Mouse (Mus musculus) neural tube, embryonic 12.5 days (tissue): ENCODE results near the gene Hoxc5. TPM values are rescaled to one million over a fixed set of nuclear protein-coding genes. Genes with fewer than 3 reads are reported as not detected.

Source experiments
- ATAC-seq: fragments of 200-750 bp; cut with Nextera tagmentation; 2 replicates; pipeline ENCODE4 v1.8.0; 2017; ENCODE audit warnings: low read depth, mild to moderate bottlenecking, moderate TSS enrichment, moderate library complexity; ENCODE audit not compliant: low FRiP score
- H3K27ac ChIP-seq: fragments of 300-500 bp; sonication (generic); 2 replicates; pipeline ENCODE4 v1.5.1; 2016
- H3K27me3 ChIP-seq: fragments of 300-500 bp; sonication (generic); replicated peaks from 2 replicates; pipeline ENCODE4 v1.6.1; 2016; ENCODE audit warnings: mild to moderate bottlenecking
- H3K36me3 ChIP-seq: fragments of 300-500 bp; sonication (generic); 2 replicates; pipeline ENCODE4 v1.6.1; 2016; ENCODE audit warnings: mild to moderate bottlenecking
- H3K4me1 ChIP-seq: fragments of 300-500 bp; sonication (generic); 2 replicates; pipeline ENCODE4 v1.6.1; 2016
- H3K4me2 ChIP-seq: fragments of 300-500 bp; sonication (generic); replicated peaks from 2 replicates; pipeline ENCODE4 v1.6.1; 2016; ENCODE audit warnings: mild to moderate bottlenecking
- H3K4me3 ChIP-seq: fragments of 300-500 bp; sonication (generic); 2 replicates; pipeline ENCODE4 v1.5.1; 2016
- H3K9ac ChIP-seq: fragments of 300-500 bp; sonication (generic); 2 replicates; pipeline ENCODE4 v1.6.1; 2016; ENCODE audit warnings: mild to moderate bottlenecking
- H3K9me3 ChIP-seq: fragments of 300-500 bp; sonication (generic); 2 replicates; pipeline ENCODE4 v1.6.1; 2016; ENCODE audit warnings: mild to moderate bottlenecking
- WGBS: fragments of 180-500 bp; shearing (Covaris S2); methylation state at CpG from one replicate; pipeline ENCODE4 v1.1.7; 2016; 5-methylcytosine and 5-hydroxymethylcytosine counted together
- polyA plus RNA-seq: library from polyadenylated mRNA; unstranded; fragments of >200 nt; fragmentation: Nextera tagmentation; extraction: Ambion mirVana; gene quantifications from 2 replicates; pipeline ENCODE4 v1.2.1, GENCODE M21; 2016

Hoxc5 gene
- polyA plus RNA-seq, 1 experiment from 2014 or later, result 32.1 TPM

- H3K4me2 ChIP-seq, result peak overlapping the region; percentile 16; the same call in 1 of the 2 replicates
- H3K36me3 ChIP-seq, result no peaks in the 10 kb centered on the region
- H3K27me3 ChIP-seq, result peaks cover 95% of the 10 kb centered on the region
- peak overlapping the region; percentile 36; the same call in 1 of the 2 replicates for H3K9ac ChIP-seq
- H3K4me3 ChIP-seq, result 0 out of 2 replicates have a peak overlapping the region, but pooled peaks have one; percentile 7
- WGBS, result 1% methylated on average over 12 of the region's 12 CpGs
- ATAC-seq, result no peak
- H3K4me1 ChIP-seq, result peaks cover 4% of the 10 kb centered on the region; the same call in 1 of the 2 replicates
- H3K27ac ChIP-seq, result no peak overlapping the region
- no peaks in the 10 kb centered on the region for H3K9me3 ChIP-seq
Measured at GRCm38 (mm10) chr15:102934438-102934837, 32.8 kb upstream of the Hoxc5 start.

- ATAC-seq, result no peak
- H3K9ac ChIP-seq, result 0 out of 2 replicates have a peak overlapping the region, but pooled peaks have one; percentile 29
- no peak overlapping the region for H3K27ac ChIP-seq
- peaks cover 95% of the 10 kb centered on the region for H3K27me3 ChIP-seq
- H3K9me3 ChIP-seq, result no peaks in the 10 kb centered on the region
- peak overlapping the region; percentile 46 for H3K4me2 ChIP-seq
- peaks cover 9% of the 10 kb centered on the region for H3K4me1 ChIP-seq
- H3K36me3 ChIP-seq, result no peaks in the 10 kb centered on the region
- peak overlapping the region; percentile 26 for H3K4me3 ChIP-seq
- WGBS, result 1% methylated on average over 27 of the region's 27 CpGs
Measured at GRCm38 (mm10) chr15:102934897-102935296, 32.3 kb upstream of the Hoxc5 start.

- Histone ChIP-seq H3K9me3 (no peaks in the 10 kb centered on the region), H3K9ac (peak within 1 kb of the TSS; percentile 52), H3K4me2 (peak within 1 kb of the TSS; percentile 47), H3K4me1 (peaks cover 12% of the 10 kb centered on the region), H3K4me3 (peak within 1 kb of the TSS; percentile 37), H3K27ac (no peak within 1 kb of the TSS), H3K27me3 (peaks cover 95% of the 10 kb centered on the region), H3K36me3 (no peaks in the 10 kb centered on the region)
- under 1% methylated on average over 31 of the region's 31 CpGs for WGBS
- ATAC-seq, result no peak
Measured at GRCm38 (mm10) chr15:102936279-102936972, 30.8 kb upstream of the Hoxc5 start, which contains the start of gene Hoxc12. TSS of gene Hoxc12 (plus strand) at chr15:102936757.

- Histone ChIP-seq H3K4me3 (peak overlapping the region; percentile 37), H3K4me1 (peaks cover 12% of the 10 kb centered on the region), H3K27ac (no peak overlapping the region), H3K27me3 (peaks cover 95% of the 10 kb centered on the region), H3K9me3 (no peaks in the 10 kb centered on the region), H3K9ac (peak overlapping the region; percentile 52), H3K36me3 (no peaks in the 10 kb centered on the region), H3K4me2 (peak overlapping the region; percentile 47)
- 1% methylated on average over 50 of the region's 50 CpGs for WGBS
- ATAC-seq, result no peak
Measured at GRCm38 (mm10) chr15:102937036-102937666, 30.1 kb upstream of the Hoxc5 start.

- Histone ChIP-seq H3K27ac (no peak overlapping the region; the same call in 1 of the 2 replicates), H3K36me3 (no peaks in the 10 kb centered on the region), H3K9me3 (no peaks in the 10 kb centered on the region), H3K4me2 (peak overlapping the region; percentile 47), H3K27me3 (peaks cover 94% of the 10 kb centered on the region), H3K9ac (peak overlapping the region; percentile 49), H3K4me3 (peak overlapping the region; percentile 26), H3K4me1 (peaks cover 21% of the 10 kb centered on the region)
- peak; percentile 35; the same call in 1 of the 2 replicates for ATAC-seq
- under 1% methylated on average over 34 of the region's 34 CpGs for WGBS
Measured at GRCm38 (mm10) chr15:102939256-102940155, 27.7 kb upstream of the Hoxc5 start.

- H3K4me2 ChIP-seq, result peak overlapping the region; percentile 56
- 0 out of 2 replicates have a peak, but pooled peaks have one; percentile 51 for ATAC-seq
- no peaks in the 10 kb centered on the region for H3K9me3 ChIP-seq
- under 1% methylated on average over 53 of the region's 53 CpGs for WGBS
- H3K4me3 ChIP-seq, result peak overlapping the region; percentile 36
- peak overlapping the region; percentile 46; the same call in 1 of the 2 replicates for H3K27ac ChIP-seq
- no peaks in the 10 kb centered on the region for H3K36me3 ChIP-seq
- H3K27me3 ChIP-seq, result peaks cover 99% of the 10 kb centered on the region
- peaks cover 21% of the 10 kb centered on the region for H3K4me1 ChIP-seq
- H3K9ac ChIP-seq, result peak overlapping the region; percentile 70
Measured at GRCm38 (mm10) chr15:102942739-102943467, 24.3 kb upstream of the Hoxc5 start.

- no peak overlapping the region for H3K27ac ChIP-seq
- no peak for ATAC-seq
- H3K4me2 ChIP-seq, result peak overlapping the region; percentile 56
- H3K9me3 ChIP-seq, result no peaks in the 10 kb centered on the region
- H3K36me3 ChIP-seq, result no peaks in the 10 kb centered on the region
- 3% methylated on average over 5 of the region's 5 CpGs for WGBS
- H3K4me1 ChIP-seq, result peaks cover 21% of the 10 kb centered on the region
- peak overlapping the region; percentile 36 for H3K4me3 ChIP-seq
- peak overlapping the region; percentile 70 for H3K9ac ChIP-seq
- H3K27me3 ChIP-seq, result peaks cover 99% of the 10 kb centered on the region
Measured at GRCm38 (mm10) chr15:102943468-102943813, 23.8 kb upstream of the Hoxc5 start.

GRCm38 (mm10) chr15:102945185-102946077 lies 21.8 kb upstream of the Hoxc5 start:
- H3K9ac ChIP-seq, result 0 out of 2 replicates have a peak overlapping the region, but pooled peaks have one; percentile 19
- no peak for ATAC-seq
- H3K9me3 ChIP-seq, result no peaks in the 10 kb centered on the region
- H3K36me3 ChIP-seq, result no peaks in the 10 kb centered on the region
- peak overlapping the region; percentile 16; the same call in 1 of the 2 replicates for H3K4me3 ChIP-seq
- 7% methylated on average over 22 of the region's 22 CpGs for WGBS
- H3K27me3 ChIP-seq, result peaks cover 98% of the 10 kb centered on the region
- H3K4me1 ChIP-seq, result peaks cover 10% of the 10 kb centered on the region; the same call in 1 of the 2 replicates
- no peak overlapping the region for H3K27ac ChIP-seq
- peak overlapping the region; percentile 47 for H3K4me2 ChIP-seq

- H3K4me1 ChIP-seq, result peaks cover 9% of the 10 kb centered on the region; the same call in 1 of the 2 replicates
- H3K9ac ChIP-seq, result peak overlapping the region; percentile 53
- no peaks in the 10 kb centered on the region for H3K36me3 ChIP-seq
- no peaks in the 10 kb centered on the region for H3K9me3 ChIP-seq
- H3K27ac ChIP-seq, result no peak overlapping the region
- peak overlapping the region; percentile 13; the same call in 1 of the 2 replicates for H3K4me3 ChIP-seq
- WGBS, result under 1% methylated on average over 9 of the region's 9 CpGs
- ATAC-seq, result no peak
- peaks cover 98% of the 10 kb centered on the region for H3K27me3 ChIP-seq
- peak overlapping the region; percentile 50 for H3K4me2 ChIP-seq
Measured at GRCm38 (mm10) chr15:102947276-102947675, 20.0 kb upstream of the Hoxc5 start.

- Histone ChIP-seq H3K27me3 (peaks cover 98% of the 10 kb centered on the region), H3K36me3 (no peaks in the 10 kb centered on the region), H3K9ac (peak overlapping the region; percentile 53), H3K4me2 (peak overlapping the region; percentile 50), H3K4me3 (peak overlapping the region; percentile 20), H3K9me3 (no peaks in the 10 kb centered on the region), H3K27ac (peak overlapping the region; percentile 43; the same call in 1 of the 2 replicates), H3K4me1 (no peaks in the 10 kb centered on the region)
- no peak for ATAC-seq
- 13% methylated on average over 2 of the region's 2 CpGs for WGBS
Measured at GRCm38 (mm10) chr15:102948842-102949241, 18.4 kb upstream of the Hoxc5 start.
